Mouse (Mus musculus) hindbrain, embryonic 10.5 days (tissue): ENCODE measurements around the gene Samd4b. TPM values are rescaled to one million over a fixed set of nuclear protein-coding genes. Genes with fewer than 3 reads are reported as not detected.

Experiments used
- DNase-seq: peaks from one replicate; pipeline ENCODE4 v3.0.0-alpha.2; 2017; ENCODE audit warnings: low spot score
- H3K27ac ChIP-seq: fragments of 300-500 bp; sonication (generic); 2 replicates; pipeline ENCODE4 v1.5.1; 2016; ENCODE audit warnings: mild to moderate bottlenecking, moderate library complexity
- H3K27me3 ChIP-seq: fragments of 300-500 bp; sonication (generic); 2 replicates; pipeline ENCODE4 v1.6.1; 2016; ENCODE audit warnings: mild to moderate bottlenecking; ENCODE audit not compliant: poor library complexity, insufficient read depth, severe bottlenecking
- H3K36me3 ChIP-seq: fragments of 300-500 bp; sonication (generic); 2 replicates; pipeline ENCODE4 v1.6.1; 2016; ENCODE audit warnings: mild to moderate bottlenecking, moderate library complexity
- H3K4me1 ChIP-seq: fragments of 300-500 bp; sonication (generic); replicated peaks from 2 replicates; pipeline ENCODE4 v1.6.1; 2016; ENCODE audit warnings: mild to moderate bottlenecking
- H3K4me3 ChIP-seq: fragments of 300-500 bp; sonication (generic); 2 replicates; pipeline ENCODE4 v1.5.1; 2016; ENCODE audit warnings: mild to moderate bottlenecking, moderate library complexity
- H3K9me3 ChIP-seq: fragments of 300-500 bp; sonication (generic); 2 replicates; pipeline ENCODE4 v1.6.1; 2016; ENCODE audit warnings: mild to moderate bottlenecking, moderate library complexity
- WGBS: fragments of 180-500 bp; shearing (Covaris S2); methylation state at CpG from one replicate; pipeline ENCODE4 v1.1.7; 2016; 5-methylcytosine and 5-hydroxymethylcytosine counted together
- polyA plus RNA-seq: library from polyadenylated mRNA; unstranded; fragments of >200 nt; fragmentation: Nextera tagmentation; extraction: Ambion mirVana; gene quantifications from 2 replicates; pipeline ENCODE4 v1.2.1, GENCODE M21; 2016

Samd4b gene
- polyA plus RNA-seq, 1 experiment from 2014 or later, result 44.0 TPM

- WGBS, result under 1% methylated on average over 53 of the region's 53 CpGs
- Histone ChIP-seq H3K4me3 (peak overlapping the region; percentile 66), H3K4me1 (peaks cover 89% of the 10 kb centered on the region), H3K36me3 (peaks cover 10% of the 10 kb centered on the region), H3K27ac (peak overlapping the region; percentile 93), H3K27me3 (peaks cover 24% of the 10 kb centered on the region), H3K9me3 (no peaks in the 10 kb centered on the region)
- DNase-seq, result peak; percentile 88
These were observed 218.9 kb downstream of the Samd4b start for GRCm38 (mm10) chr7:28378769-28379651.

- peak overlapping the region; percentile 93 for H3K27ac ChIP-seq
- H3K4me1 ChIP-seq, result peaks cover 90% of the 10 kb centered on the region
- DNase-seq, result no peak
- H3K36me3 ChIP-seq, result peaks cover 10% of the 10 kb centered on the region
- no peaks in the 10 kb centered on the region for H3K9me3 ChIP-seq
- WGBS, result 45% methylated on average over 32 of the region's 32 CpGs
- peaks cover 24% of the 10 kb centered on the region for H3K27me3 ChIP-seq
- peak overlapping the region; percentile 66 for H3K4me3 ChIP-seq
These were observed 219.8 kb downstream of the Samd4b start for GRCm38 (mm10) chr7:28378066-28378690.

- peaks cover 10% of the 10 kb centered on the region for H3K36me3 ChIP-seq
- H3K9me3 ChIP-seq, result no peaks in the 10 kb centered on the region
- no peak for DNase-seq
- 76% methylated on average over 18 of the region's 18 CpGs for WGBS
- peak overlapping the region; percentile 66 for H3K4me3 ChIP-seq
- peaks cover 82% of the 10 kb centered on the region for H3K4me1 ChIP-seq
- peaks cover 24% of the 10 kb centered on the region for H3K27me3 ChIP-seq
- peak overlapping the region; percentile 93 for H3K27ac ChIP-seq
These were observed 220.5 kb downstream of the Samd4b start for GRCm38 (mm10) chr7:28377190-28378065.

GRCm38 (mm10) chr7:28376011-28376771, 221.8 kb downstream of the Samd4b start:
- H3K27ac ChIP-seq, result peak overlapping the region; percentile 93
- peak overlapping the region; percentile 50 for H3K4me3 ChIP-seq
- H3K36me3 ChIP-seq, result peaks cover 10% of the 10 kb centered on the region
- no peaks in the 10 kb centered on the region for H3K9me3 ChIP-seq
- peaks cover 72% of the 10 kb centered on the region for H3K4me1 ChIP-seq
- peaks cover 24% of the 10 kb centered on the region for H3K27me3 ChIP-seq
- WGBS, result 3% methylated on average over 30 of the region's 30 CpGs
- peak; percentile 68 for DNase-seq

- 2% methylated on average over 34 of the region's 36 CpGs for WGBS
- peaks cover 72% of the 10 kb centered on the region for H3K4me1 ChIP-seq
- peak overlapping the region; percentile 50 for H3K4me3 ChIP-seq
- peaks cover 17% of the 10 kb centered on the region for H3K27me3 ChIP-seq
- H3K36me3 ChIP-seq, result peaks cover 12% of the 10 kb centered on the region
- H3K9me3 ChIP-seq, result no peaks in the 10 kb centered on the region
- peak overlapping the region; percentile 93 for H3K27ac ChIP-seq
- DNase-seq, result peak; percentile 91
These were observed 222.6 kb downstream of the Samd4b start for GRCm38 (mm10) chr7:28375176-28375921.

- peaks cover 19% of the 10 kb centered on the region for H3K36me3 ChIP-seq
- peak overlapping the region; percentile 93 for H3K27ac ChIP-seq
- H3K27me3 ChIP-seq, result peaks cover 17% of the 10 kb centered on the region
- WGBS, result 81% methylated on average over 10 of the region's 10 CpGs
- peak overlapping the region; percentile 50 for H3K4me3 ChIP-seq
- DNase-seq, result no peak
- no peaks in the 10 kb centered on the region for H3K9me3 ChIP-seq
- H3K4me1 ChIP-seq, result peaks cover 76% of the 10 kb centered on the region
These were observed 223.3 kb downstream of the Samd4b start for GRCm38 (mm10) chr7:28374647-28375046.

GRCm38 (mm10) chr7:28373891-28374495, 224.0 kb downstream of the Samd4b start:
- 0 out of 2 replicates have a peak overlapping the region, but pooled peaks have one; percentile 13 for H3K4me3 ChIP-seq
- H3K27ac ChIP-seq, result peak overlapping the region; percentile 59; the same call in 1 of the 2 replicates
- 79% methylated on average over 7 of the region's 7 CpGs for WGBS
- H3K4me1 ChIP-seq, result peaks cover 76% of the 10 kb centered on the region
- H3K9me3 ChIP-seq, result no peaks in the 10 kb centered on the region
- no peak for DNase-seq
- H3K27me3 ChIP-seq, result peaks cover 17% of the 10 kb centered on the region
- H3K36me3 ChIP-seq, result peaks cover 26% of the 10 kb centered on the region

GRCm38 (mm10) chr7:28373131-28373581, 224.8 kb downstream of the Samd4b start:
- peak; percentile 77 for DNase-seq
- Histone ChIP-seq H3K27ac (peak overlapping the region; percentile 95), H3K36me3 (peaks cover 33% of the 10 kb centered on the region), H3K27me3 (peaks cover 14% of the 10 kb centered on the region), H3K4me3 (peak overlapping the region; percentile 74), H3K4me1 (peaks cover 77% of the 10 kb centered on the region), H3K9me3 (no peaks in the 10 kb centered on the region)
- under 1% methylated on average over 9 of the region's 9 CpGs for WGBS

- peak within 1 kb of the TSS; percentile 95 for H3K27ac ChIP-seq
- H3K27me3 ChIP-seq, result peaks cover 7% of the 10 kb centered on the region
- peak within 1 kb of the TSS; percentile 74 for H3K4me3 ChIP-seq
- no peaks in the 10 kb centered on the region for H3K9me3 ChIP-seq
- H3K36me3 ChIP-seq, result peaks cover 33% of the 10 kb centered on the region
- WGBS, result under 1% methylated on average over 66 of the region's 66 CpGs
- H3K4me1 ChIP-seq, result peaks cover 74% of the 10 kb centered on the region
- peak; percentile 98 for DNase-seq
These were observed 225.5 kb downstream of the Samd4b start, which contains the start of gene Plekhg2 for GRCm38 (mm10) chr7:28372251-28373108. TSS of gene Plekhg2 (minus strand) at chr7:28372599.

- H3K27ac ChIP-seq, result peak overlapping the region; percentile 95
- H3K4me3 ChIP-seq, result peak overlapping the region; percentile 74
- peaks cover 65% of the 10 kb centered on the region for H3K4me1 ChIP-seq
- H3K9me3 ChIP-seq, result no peaks in the 10 kb centered on the region
- under 1% methylated on average over 43 of the region's 43 CpGs for WGBS
- no peaks in the 10 kb centered on the region for H3K27me3 ChIP-seq
- H3K36me3 ChIP-seq, result peaks cover 40% of the 10 kb centered on the region
- peak; percentile 69 for DNase-seq
These were observed 226.4 kb downstream of the Samd4b start for GRCm38 (mm10) chr7:28371514-28371989.
